ENCODE assay signal across 8 mouse cellular contexts in genomic region chr5:3657085-3657484, GRCm38 (mm10). TPM values are rescaled to one million over a fixed set of nuclear protein-coding genes. Genes with fewer than 3 reads are reported as not detected.
DNase-seq lines count a peak whose midpoint lies in the region; ATAC-seq and TF ChIP-seq lines count a peak whose summit lies in the region.

Gatad1 (minus strand) TSS chr5:3657185.

- H3K9ac ChIP-seq in hindbrain, postnatal 0 days (replicated peaks; ENCODE audit: low read length), result no peak within 1 kb of the TSS

- H3K4me1 ChIP-seq in cerebellum, adult 2 months (ENCODE audit: control insufficient read depth, insufficient read depth, low read length), result no peaks in the 10 kb centered on the region
- no peaks in the 10 kb centered on the region for H3K4me1 ChIP-seq in hindbrain, postnatal 0 days (ENCODE audit: insufficient read depth, low read length)

- WGBS in cerebellum, adult 2 months, result 77% methylated on average over 5 of the region's 5 CpGs
- WGBS in hindbrain, postnatal 0 days, result 85% methylated on average over 5 of the region's 5 CpGs

- H3K36me3 ChIP-seq in hindbrain, postnatal 0 days (ENCODE audit: insufficient read depth, low read length), result no peaks in the 10 kb centered on the region

- TF ChIP-seq POLR2A in cerebellum, adult 2 months (IDR thresholded peaks at IDR 0.05; ENCODE audit: borderline replicate concordance, insufficient read depth, low read length), result no peak

- intact Hi-C loops in gastrocnemius, adult 2 months (cut with DNase I), result no loop called here

- ATAC-seq in hindbrain, postnatal 0 days, result no peak
- ATAC-seq in megakaryocyte, adult 5-6 weeks (ENCODE audit: poor library complexity, severe bottlenecking), result no peak

- no peaks in the 10 kb centered on the region for H3K9me3 ChIP-seq in hindbrain, postnatal 0 days (ENCODE audit: low read length)

- no peak within 1 kb of the TSS for H3K27ac ChIP-seq in cerebellum, adult 2 months (ENCODE audit: insufficient read depth, low read length)
- no peak within 1 kb of the TSS for H3K27ac ChIP-seq in gastrocnemius, adult 2 months
- H3K27ac ChIP-seq in hindbrain, postnatal 0 days, result no peak within 1 kb of the TSS

- no peak within 1 kb of the TSS for H3K4me2 ChIP-seq in hindbrain, postnatal 0 days (ENCODE audit: low read depth, low read length)

- TF ChIP-seq CTCF in cerebellum, adult 2 months (IDR thresholded peaks at IDR 0.05; ENCODE audit: borderline replicate concordance, insufficient read depth, low read depth, low read length), result no peak
- TF ChIP-seq CTCF in gastrocnemius, adult 2 months (IDR thresholded peaks at IDR 0.05), result no peak
- no peak for TF ChIP-seq CTCF in hindbrain, postnatal 0 days (IDR thresholded peaks at IDR 0.05; ENCODE audit: low read depth)

- DNase-seq in cerebellum, adult 2 months, result no peak
- no peak for DNase-seq in cerebellum, adult 9-11 months
- no peak for DNase-seq in adrenal gland, adult 2 months
- DNase-seq in gastrocnemius, adult 2 months, result no peak
- no peak for DNase-seq in hindbrain, postnatal 0 days (ENCODE audit: low spot score)
- no peak for DNase-seq in retina, postnatal 1 day
- no peak for DNase-seq in frontal cortex, postnatal 36 days (ENCODE audit: low spot score in 2 of 2)

- no peak within 1 kb of the TSS for H3K4me3 ChIP-seq in cerebellum, adult 2 months (replicated peaks; ENCODE audit: insufficient read depth, low read depth, low read length)
- no peak within 1 kb of the TSS for H3K4me3 ChIP-seq in gastrocnemius, adult 2 months
- H3K4me3 ChIP-seq in hindbrain, postnatal 0 days (ENCODE audit: low read length), result no peak within 1 kb of the TSS

- no peaks in the 10 kb centered on the region for H3K27me3 ChIP-seq in cerebellum, adult 2 months (ENCODE audit: control insufficient read depth, insufficient read depth, low read length)
- no peaks in the 10 kb centered on the region for H3K27me3 ChIP-seq in hindbrain, postnatal 0 days (ENCODE audit: insufficient read depth, low read length)

RNA-seq across cellular contexts. Expression of gene Gatad1, which starts in this region (rescaled TPM):
- polyA plus RNA-seq in cerebellum, adult 2 months (2012; rRNA removed), result 93.0 and 102 TPM in 2 replicates
- 100 to 1,000 TPM; 161 to 197 TPM for total RNA-seq in adrenal gland, adult 2 months (2021)
- polyA plus RNA-seq in adrenal gland, adult 2 months (2012; rRNA removed), result 93.7 and 114 TPM in 2 replicates
- 100 to 1,000 TPM in 1 of 2 experiments, 10 to 100 TPM in 1; 91.4 to 100 TPM for total RNA-seq in gastrocnemius, adult 2 months (2021)
- 80.1 and 96.6 TPM in 2 replicates for total RNA-seq in hindbrain, postnatal 0 days (2014; rRNA removed)
- polyA plus RNA-seq in hindbrain, postnatal 0 days (2015; fragmentation: Nextera tagmentation; extraction: Ambion mirVana), result 84.2 and 87.8 TPM in 2 replicates
- total RNA-seq in megakaryocyte, adult 5-6 weeks (2015), result 116 and 122 TPM in 2 replicates
- total RNA-seq in megakaryocyte, adult 5-6 weeks (2017), result 160 and 173 TPM in 2 replicates
